Mouse (Mus musculus): ENCODE data around the gene S100a6. TPM values are rescaled to one million over a fixed set of nuclear protein-coding genes. Genes with fewer than 3 reads are reported as not detected.
A peak's percentile ranks its signal among the peaks of the same experiment; 100 is the strongest.

The S100a6 gene
- polyA plus RNA-seq, 1 experiment = 3,458 TPM

GRCm38 (mm10) chr3:90586016-90586643 lies 26.6 kb upstream of the S100a6 start:
- H3K27ac ChIP-seq (ENCODE audit: insufficient read depth, low read length) = peak overlapping the region; percentile 99
- no peak for TF ChIP-seq CTCF (IDR thresholded peaks at IDR 0.05; ENCODE audit: borderline replicate concordance, insufficient read depth, low read length)
- TF ChIP-seq POLR2A (IDR thresholded peaks at IDR 0.05; ENCODE audit: low read depth, low read length) = no peak

GRCm38 (mm10) chr3:90586906-90587305 lies 25.8 kb upstream of the S100a6 start:
- Histone ChIP-seq H3K4me3 (ENCODE audit: insufficient read depth, low read length) (no peak overlapping the region), H3K27ac (ENCODE audit: insufficient read depth, low read length) (peak overlapping the region; percentile 99), H3K4me1 (ENCODE audit: control insufficient read depth, insufficient read depth, low read length) (peaks cover 24% of the 10 kb centered on the region)
- TF ChIP-seq POLR2A (IDR thresholded peaks at IDR 0.05; ENCODE audit: low read depth, low read length) (no peak), CTCF (IDR thresholded peaks at IDR 0.05; ENCODE audit: borderline replicate concordance, insufficient read depth, low read length) (peak; percentile 18; the same call in 1 of the 2 replicates)

More at GRCm38 (mm10) chr3:90586016-90586643, 26.6 kb upstream of the S100a6 start:
- peaks cover 24% of the 10 kb centered on the region for H3K4me1 ChIP-seq (ENCODE audit: control insufficient read depth, insufficient read depth, low read length)
- no peak overlapping the region for H3K4me3 ChIP-seq (ENCODE audit: insufficient read depth, low read length)

GRCm38 (mm10) chr3:90587361-90588101 lies 25.2 kb upstream of the S100a6 start:
- Histone ChIP-seq H3K4me3 (ENCODE audit: insufficient read depth, low read length) (no peak overlapping the region), H3K4me1 (ENCODE audit: control insufficient read depth, insufficient read depth, low read length) (peaks cover 24% of the 10 kb centered on the region), H3K27ac (ENCODE audit: insufficient read depth, low read length) (peak overlapping the region; percentile 99)
- TF ChIP-seq CTCF (IDR thresholded peaks at IDR 0.05; ENCODE audit: borderline replicate concordance, insufficient read depth, low read length) (no peak), POLR2A (IDR thresholded peaks at IDR 0.05; ENCODE audit: low read depth, low read length) (peak; percentile 32; the same call in 1 of the 2 replicates)

- TF ChIP-seq CTCF (IDR thresholded peaks at IDR 0.05; ENCODE audit: borderline replicate concordance, insufficient read depth, low read length) = no peak
- TF ChIP-seq POLR2A (IDR thresholded peaks at IDR 0.05; ENCODE audit: low read depth, low read length) = no peak
- peaks cover 24% of the 10 kb centered on the region for H3K4me1 ChIP-seq (ENCODE audit: control insufficient read depth, insufficient read depth, low read length)
Observed at GRCm38 (mm10) chr3:90589390-90589789, 23.3 kb upstream of the S100a6 start.

GRCm38 (mm10) chr3:90589947-90590346 lies 22.7 kb upstream of the S100a6 start, which contains the start of gene S100a2:
S100a2 (plus strand) TSS chr3:90590247.
- H3K4me3 ChIP-seq (ENCODE audit: insufficient read depth, low read length) = no peak within 1 kb of the TSS
- no peak for TF ChIP-seq POLR2A (IDR thresholded peaks at IDR 0.05; ENCODE audit: low read depth, low read length)
- TF ChIP-seq CTCF (IDR thresholded peaks at IDR 0.05; ENCODE audit: borderline replicate concordance, insufficient read depth, low read length) = no peak
- peaks cover 24% of the 10 kb centered on the region for H3K4me1 ChIP-seq (ENCODE audit: control insufficient read depth, insufficient read depth, low read length)
- H3K27ac ChIP-seq (ENCODE audit: insufficient read depth, low read length) = peak within 1 kb of the TSS; percentile 68

More at GRCm38 (mm10) chr3:90589390-90589789, 23.3 kb upstream of the S100a6 start:
- H3K27ac ChIP-seq (ENCODE audit: insufficient read depth, low read length) = peak overlapping the region; percentile 68
- no peak overlapping the region for H3K4me3 ChIP-seq (ENCODE audit: insufficient read depth, low read length)

GRCm38 (mm10) chr3:90594466-90594865 lies 18.2 kb upstream of the S100a6 start:
- TF ChIP-seq CTCF (IDR thresholded peaks at IDR 0.05; ENCODE audit: borderline replicate concordance, insufficient read depth, low read length) (no peak), POLR2A (IDR thresholded peaks at IDR 0.05; ENCODE audit: low read depth, low read length) (no peak)
- Histone ChIP-seq H3K4me1 (ENCODE audit: control insufficient read depth, insufficient read depth, low read length) (0 out of 2 replicates have a peak, but pooled peaks cover 7% of the 10 kb centered on the region), H3K27ac (ENCODE audit: insufficient read depth, low read length) (no peak overlapping the region), H3K4me3 (ENCODE audit: insufficient read depth, low read length) (no peak overlapping the region)

- TF ChIP-seq CTCF (IDR thresholded peaks at IDR 0.05; ENCODE audit: borderline replicate concordance, insufficient read depth, low read length) (no peak), POLR2A (IDR thresholded peaks at IDR 0.05; ENCODE audit: low read depth, low read length) (no peak)
- peaks cover 7% of the 10 kb centered on the region; the same call in 1 of the 2 replicates for H3K4me1 ChIP-seq (ENCODE audit: control insufficient read depth, insufficient read depth, low read length)
Observed at GRCm38 (mm10) chr3:90595556-90595955, 17.1 kb upstream of the S100a6 start.

GRCm38 (mm10) chr3:90596810-90597209 lies 15.9 kb upstream of the S100a6 start:
- no peak overlapping the region for H3K27ac ChIP-seq (ENCODE audit: insufficient read depth, low read length)
- H3K4me3 ChIP-seq (ENCODE audit: insufficient read depth, low read length) = no peak overlapping the region
- H3K4me1 ChIP-seq (ENCODE audit: control insufficient read depth, insufficient read depth, low read length) = peaks cover 17% of the 10 kb centered on the region
- TF ChIP-seq CTCF (IDR thresholded peaks at IDR 0.05; ENCODE audit: borderline replicate concordance, insufficient read depth, low read length) = no peak
- TF ChIP-seq POLR2A (IDR thresholded peaks at IDR 0.05; ENCODE audit: low read depth, low read length) = no peak

More at GRCm38 (mm10) chr3:90595556-90595955, 17.1 kb upstream of the S100a6 start:
- Histone ChIP-seq H3K27ac (ENCODE audit: insufficient read depth, low read length) (no peak overlapping the region), H3K4me3 (ENCODE audit: insufficient read depth, low read length) (no peak overlapping the region)

- Histone ChIP-seq H3K27ac (ENCODE audit: insufficient read depth, low read length) (peak overlapping the region; percentile 38), H3K4me1 (ENCODE audit: control insufficient read depth, insufficient read depth, low read length) (peaks cover 19% of the 10 kb centered on the region), H3K4me3 (ENCODE audit: insufficient read depth, low read length) (no peak overlapping the region)
- TF ChIP-seq POLR2A (IDR thresholded peaks at IDR 0.05; ENCODE audit: low read depth, low read length) = no peak
- no peak for TF ChIP-seq CTCF (IDR thresholded peaks at IDR 0.05; ENCODE audit: borderline replicate concordance, insufficient read depth, low read length)
Observed at GRCm38 (mm10) chr3:90597736-90598135, 14.9 kb upstream of the S100a6 start.

GRCm38 (mm10) chr3:90598212-90598611 lies 14.5 kb upstream of the S100a6 start:
- peak overlapping the region; percentile 38 for H3K27ac ChIP-seq (ENCODE audit: insufficient read depth, low read length)
- no peak overlapping the region for H3K4me3 ChIP-seq (ENCODE audit: insufficient read depth, low read length)
- H3K4me1 ChIP-seq (ENCODE audit: control insufficient read depth, insufficient read depth, low read length) = peaks cover 21% of the 10 kb centered on the region

More at GRCm38 (mm10) chr3:90598212-90598611, 14.5 kb upstream of the S100a6 start:
- TF ChIP-seq CTCF (IDR thresholded peaks at IDR 0.05; ENCODE audit: borderline replicate concordance, insufficient read depth, low read length) = no peak
- TF ChIP-seq POLR2A (IDR thresholded peaks at IDR 0.05; ENCODE audit: low read depth, low read length) = no peak

Measured in embryonic fibroblast, embryonic 13.5 days (primary cell).